Mouse (Mus musculus) midbrain, embryonic 14.5 days (tissue): Measurements from ENCODE around the gene Ldlrad3. TPM values are rescaled to one million over a fixed set of nuclear protein-coding genes. Genes with fewer than 3 reads are reported as not detected.
A peak's percentile ranks its signal among the peaks of the same experiment; 100 is the strongest.

Experiments
- ATAC-seq: fragments of 200-750 bp; cut with Nextera tagmentation; 2 replicates; pipeline ENCODE4 v1.8.0; 2017; ENCODE audit warnings: moderate number of reproducible peaks, moderate library complexity; ENCODE audit not compliant: low FRiP score, low TSS enrichment
- DNase-seq: peaks from one replicate; pipeline ENCODE4 v3.0.0-alpha.2; 2015
- H3K27ac ChIP-seq: fragments of 300-500 bp; sonication (generic); replicated peaks from 2 replicates; pipeline ENCODE4 v1.5.1; 2014; ENCODE audit warnings: mild to moderate bottlenecking, low read depth, low read length, moderate library complexity
- H3K27me3 ChIP-seq: fragments of 300-500 bp; sonication (generic); 2 replicates; pipeline ENCODE4 v1.6.1; 2014; ENCODE audit warnings: low read length, control low read depth, mixed read lengths; ENCODE audit not compliant: control insufficient read depth, insufficient read depth
- H3K36me3 ChIP-seq: fragments of 300-500 bp; sonication (generic); 2 replicates; pipeline ENCODE4 v1.6.1; 2014; ENCODE audit warnings: low read length, control low read depth; ENCODE audit not compliant: control insufficient read depth, insufficient read depth
- H3K4me1 ChIP-seq: fragments of 300-500 bp; sonication (generic); 2 replicates; pipeline ENCODE4 v1.6.1; 2014; ENCODE audit warnings: mild to moderate bottlenecking, antibody characterized with exemption, low read length, control low read depth; ENCODE audit not compliant: control insufficient read depth, insufficient read depth
- H3K4me2 ChIP-seq: fragments of 300-500 bp; sonication (generic); 2 replicates; pipeline ENCODE4 v1.6.1; 2014; ENCODE audit warnings: mild to moderate bottlenecking, low read length, moderate library complexity
- H3K4me3 ChIP-seq: fragments of 300-500 bp; sonication (generic); replicated peaks from 2 replicates; pipeline ENCODE4 v1.5.1; 2014; ENCODE audit warnings: low read depth, low read length
- H3K9ac ChIP-seq: fragments of 300-500 bp; sonication (generic); replicated peaks from 2 replicates; pipeline ENCODE4 v1.6.1; 2014; ENCODE audit warnings: mild to moderate bottlenecking, low read length, moderate library complexity
- H3K9me3 ChIP-seq: fragments of 300-500 bp; sonication (generic); 2 replicates; pipeline ENCODE4 v1.6.1; 2016; ENCODE audit warnings: low read length, control low read depth, mixed read lengths; ENCODE audit not compliant: control insufficient read depth
- WGBS: fragments of 180-500 bp; shearing (Covaris S2); extraction: QIAGEN DNeasy Blood & Tissue Kit; methylation state at CpG from one replicate; pipeline ENCODE4 v1.1.7; 2014; 5-methylcytosine and 5-hydroxymethylcytosine counted together
- polyA plus RNA-seq: library from polyadenylated mRNA; unstranded; fragments of >200 nt; fragmentation: Nextera tagmentation; extraction: Ambion mirVana; gene quantifications from 2 replicates; pipeline ENCODE4 v1.2.1, GENCODE M21; 2014

The Ldlrad3 gene
- polyA plus RNA-seq, 1 experiment from 2014 or later: 34.0 TPM

GRCm38 (mm10) chr2:102073266-102074037 is 112.7 kb downstream of the Ldlrad3 start:
- Histone ChIP-seq H3K4me1 (no peaks in the 10 kb centered on the region), H3K36me3 (no peaks in the 10 kb centered on the region), H3K9me3 (no peaks in the 10 kb centered on the region), H3K4me2 (no peak overlapping the region), H3K9ac (no peak overlapping the region), H3K4me3 (no peak overlapping the region), H3K27ac (no peak overlapping the region), H3K27me3 (no peaks in the 10 kb centered on the region)
- DNase-seq: no peak
- ATAC-seq: no peak
- 97% methylated on average over 6 of the region's 6 CpGs for WGBS

GRCm38 (mm10) chr2:102072859-102073258 is 113.3 kb downstream of the Ldlrad3 start:
- no peaks in the 10 kb centered on the region for H3K36me3 ChIP-seq
- H3K4me1 ChIP-seq: no peaks in the 10 kb centered on the region
- no peak overlapping the region for H3K4me2 ChIP-seq
- no peak for ATAC-seq
- DNase-seq: no peak
- WGBS: 73% methylated on average over 4 of the region's 4 CpGs
- H3K27ac ChIP-seq: no peak overlapping the region
- H3K4me3 ChIP-seq: no peak overlapping the region
- H3K27me3 ChIP-seq: no peaks in the 10 kb centered on the region
- no peaks in the 10 kb centered on the region for H3K9me3 ChIP-seq
- no peak overlapping the region for H3K9ac ChIP-seq

- peak; percentile 61 for DNase-seq
Measured at GRCm38 (mm10) chr2:102071022-102071717, 115.0 kb downstream of the Ldlrad3 start.

GRCm38 (mm10) chr2:102064826-102065441 is 121.3 kb downstream of the Ldlrad3 start:
- 0 out of 2 replicates have a peak, but pooled peaks cover under 1% of the 10 kb centered on the region for H3K36me3 ChIP-seq
- H3K4me3 ChIP-seq: no peak overlapping the region
- no peaks in the 10 kb centered on the region for H3K27me3 ChIP-seq
- no peak overlapping the region for H3K27ac ChIP-seq
- WGBS: 89% methylated on average over 8 of the region's 8 CpGs
- no peak overlapping the region for H3K4me2 ChIP-seq
- H3K9me3 ChIP-seq: no peaks in the 10 kb centered on the region
- no peak for ATAC-seq
- H3K9ac ChIP-seq: no peak overlapping the region
- DNase-seq: no peak
- H3K4me1 ChIP-seq: no peaks in the 10 kb centered on the region

More at GRCm38 (mm10) chr2:102071022-102071717, 115.0 kb downstream of the Ldlrad3 start:
- H3K27ac ChIP-seq: no peak overlapping the region
- no peaks in the 10 kb centered on the region for H3K9me3 ChIP-seq
- no peaks in the 10 kb centered on the region for H3K4me1 ChIP-seq
- no peak overlapping the region for H3K4me2 ChIP-seq
- no peak overlapping the region for H3K4me3 ChIP-seq
- no peaks in the 10 kb centered on the region for H3K27me3 ChIP-seq
- ATAC-seq: no peak
- no peak overlapping the region for H3K9ac ChIP-seq
- WGBS: 78% methylated on average over 10 of the region's 10 CpGs
- H3K36me3 ChIP-seq: no peaks in the 10 kb centered on the region

GRCm38 (mm10) chr2:102063906-102064505 is 122.2 kb downstream of the Ldlrad3 start:
- H3K27me3 ChIP-seq: no peaks in the 10 kb centered on the region
- no peak for ATAC-seq
- no peak overlapping the region for H3K9ac ChIP-seq
- no peak overlapping the region for H3K4me2 ChIP-seq
- H3K27ac ChIP-seq: no peak overlapping the region
- WGBS: 91% methylated on average over 7 of the region's 7 CpGs
- no peaks in the 10 kb centered on the region for H3K4me1 ChIP-seq
- no peaks in the 10 kb centered on the region for H3K9me3 ChIP-seq
- 0 out of 2 replicates have a peak, but pooled peaks cover 2% of the 10 kb centered on the region for H3K36me3 ChIP-seq
- H3K4me3 ChIP-seq: no peak overlapping the region
- no peak for DNase-seq

GRCm38 (mm10) chr2:102062861-102063468 is 123.2 kb downstream of the Ldlrad3 start:
- DNase-seq (no peak), ATAC-seq (no peak)
- Histone ChIP-seq H3K9ac (no peak overlapping the region), H3K4me1 (no peaks in the 10 kb centered on the region), H3K4me2 (no peak overlapping the region), H3K36me3 (0 out of 2 replicates have a peak, but pooled peaks cover 2% of the 10 kb centered on the region), H3K27ac (no peak overlapping the region), H3K4me3 (no peak overlapping the region), H3K27me3 (no peaks in the 10 kb centered on the region), H3K9me3 (no peaks in the 10 kb centered on the region)
- 95% methylated on average over 7 of the region's 7 CpGs for WGBS

GRCm38 (mm10) chr2:102061921-102062320 is 124.3 kb downstream of the Ldlrad3 start:
- no peak for DNase-seq
- WGBS: 80% methylated on average over 8 of the region's 8 CpGs
- no peaks in the 10 kb centered on the region for H3K4me1 ChIP-seq
- 0 out of 2 replicates have a peak, but pooled peaks cover 2% of the 10 kb centered on the region for H3K36me3 ChIP-seq
- no peak overlapping the region for H3K4me2 ChIP-seq
- no peak overlapping the region for H3K9ac ChIP-seq
- ATAC-seq: no peak
- no peaks in the 10 kb centered on the region for H3K9me3 ChIP-seq
- no peak overlapping the region for H3K27ac ChIP-seq
- H3K27me3 ChIP-seq: no peaks in the 10 kb centered on the region
- no peak overlapping the region for H3K4me3 ChIP-seq

GRCm38 (mm10) chr2:102057746-102058145 is 128.4 kb downstream of the Ldlrad3 start:
- 86% methylated on average over 12 of the region's 12 CpGs for WGBS
- Histone ChIP-seq H3K4me3 (no peak overlapping the region), H3K4me2 (no peak overlapping the region), H3K4me1 (no peaks in the 10 kb centered on the region), H3K36me3 (0 out of 2 replicates have a peak, but pooled peaks cover 2% of the 10 kb centered on the region), H3K27ac (no peak overlapping the region), H3K27me3 (no peaks in the 10 kb centered on the region), H3K9me3 (no peaks in the 10 kb centered on the region), H3K9ac (no peak overlapping the region)
- no peak for DNase-seq
- ATAC-seq: no peak
